Mouse (Mus musculus): Measurements from ENCODE around the gene Ppp1ca.

Ppp1ca gene

GRCm38 (mm10) chr19:4208563-4208962 lies 16.7 kb downstream of the Ppp1ca start:
- in situ Hi-C loops (cut with MboI; ENCODE audit: low sequenced_read_pairs), result no loop called here

DNA sequence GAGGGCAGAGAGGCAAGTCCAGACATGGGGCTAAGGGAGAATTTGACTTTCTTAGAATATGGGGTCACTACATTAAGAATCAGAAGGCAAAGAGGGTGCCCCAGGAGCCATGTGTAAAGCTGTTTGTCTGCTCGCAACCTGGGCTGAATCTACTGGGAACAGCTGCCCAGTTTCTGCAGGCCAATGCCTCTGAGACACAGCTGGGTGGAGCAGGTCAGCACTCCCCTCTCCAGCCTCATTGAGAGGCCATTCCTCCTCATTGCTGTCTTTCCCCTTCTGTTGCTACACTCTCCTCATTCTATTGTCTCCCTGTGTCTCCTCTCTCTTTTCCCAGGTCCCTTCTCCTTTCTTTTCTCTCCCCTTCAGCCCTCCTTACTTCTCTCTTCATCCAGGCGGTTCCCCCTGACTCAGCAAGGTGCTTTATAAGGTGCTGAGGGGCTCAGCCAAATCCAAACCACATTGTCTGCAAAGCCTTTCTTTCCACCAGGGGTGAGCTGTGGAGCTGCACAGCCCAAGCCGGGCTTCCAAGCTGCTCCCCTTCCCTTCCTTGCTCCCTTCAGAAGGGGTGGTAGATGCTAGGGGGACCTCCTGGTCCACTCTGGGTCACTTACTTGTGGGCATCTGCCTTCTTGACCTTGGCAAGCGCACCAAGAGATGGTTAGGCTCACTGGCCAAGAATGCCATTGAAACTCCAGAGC lies 20.2 kb downstream of the Ppp1ca start:
- in situ Hi-C loops (cut with MboI; ENCODE audit: low sequenced_read_pairs), result no loop called here

DNA sequence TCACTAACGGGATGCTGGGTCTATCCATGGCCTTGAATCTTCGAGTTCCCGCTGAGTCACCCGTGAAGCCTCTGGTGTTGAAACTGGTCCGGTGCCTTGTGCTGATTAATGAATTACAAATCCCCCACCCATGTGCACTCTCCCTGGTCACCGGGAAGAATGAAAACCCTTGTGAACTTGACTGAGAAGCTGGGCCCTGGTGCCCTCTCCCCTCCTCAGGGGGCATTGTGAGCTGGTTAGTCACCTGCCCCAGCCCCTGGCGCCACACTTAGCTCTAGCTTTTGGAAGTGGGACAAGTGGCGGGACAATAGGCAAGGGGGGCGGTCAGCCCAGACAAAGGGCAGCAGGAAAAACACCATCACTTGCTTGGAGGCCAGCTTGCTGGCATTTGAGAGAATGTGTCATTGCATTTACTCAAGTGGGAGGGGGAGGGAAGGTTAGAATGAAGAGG lies 21.7 kb downstream of the Ppp1ca start:
- in situ Hi-C loops (cut with MboI; ENCODE audit: low sequenced_read_pairs), result no loop called here

GRCm38 (mm10) chr19:4214071-4214770 lies 22.4 kb downstream of the Ppp1ca start, which contains the start of the genes Clcf1 and AC109138.7:
Gene Clcf1 (plus strand): TSS chr19:4214238.
Gene AC109138.7 (plus strand): TSS chr19:4214357.
- in situ Hi-C loops (cut with MboI; ENCODE audit: low sequenced_read_pairs), result no loop called here

DNA sequence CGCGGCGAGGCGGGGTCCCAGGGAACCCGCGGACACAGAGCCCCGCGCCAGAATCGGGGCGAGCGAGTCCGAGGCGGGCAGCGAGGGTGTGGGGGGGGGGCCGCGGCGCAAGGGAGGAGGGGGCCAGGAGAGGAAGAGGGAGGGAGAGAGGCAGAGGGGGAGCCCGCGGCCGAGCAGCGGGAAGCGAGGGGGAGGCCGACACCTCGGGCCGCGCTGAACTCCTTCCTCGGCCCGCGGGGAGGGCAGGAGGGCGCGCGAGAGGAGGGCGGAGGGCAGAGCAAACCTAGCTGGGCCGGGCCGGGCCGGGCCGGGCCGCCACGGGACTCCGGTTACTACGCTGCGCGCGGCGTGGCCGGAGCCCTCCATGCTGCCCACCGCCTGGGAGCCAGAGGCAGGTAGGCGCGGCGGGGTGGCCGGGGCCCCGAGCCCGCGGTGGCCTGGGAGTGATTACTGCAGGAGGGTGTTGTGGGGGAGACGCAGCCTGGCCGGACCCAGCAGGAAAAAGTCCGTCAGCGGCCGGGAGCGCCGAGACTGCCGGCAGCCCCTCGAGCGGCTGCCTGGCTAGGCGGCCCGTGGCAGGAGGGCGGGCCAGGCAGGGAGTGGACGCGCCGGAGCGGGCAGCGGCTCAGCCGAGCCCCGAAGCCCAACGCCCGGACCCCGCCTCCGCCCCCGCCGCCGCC lies 23.0 kb downstream of the Ppp1ca start:
- in situ Hi-C loops (cut with MboI; ENCODE audit: low sequenced_read_pairs), result no loop called here

DNA sequence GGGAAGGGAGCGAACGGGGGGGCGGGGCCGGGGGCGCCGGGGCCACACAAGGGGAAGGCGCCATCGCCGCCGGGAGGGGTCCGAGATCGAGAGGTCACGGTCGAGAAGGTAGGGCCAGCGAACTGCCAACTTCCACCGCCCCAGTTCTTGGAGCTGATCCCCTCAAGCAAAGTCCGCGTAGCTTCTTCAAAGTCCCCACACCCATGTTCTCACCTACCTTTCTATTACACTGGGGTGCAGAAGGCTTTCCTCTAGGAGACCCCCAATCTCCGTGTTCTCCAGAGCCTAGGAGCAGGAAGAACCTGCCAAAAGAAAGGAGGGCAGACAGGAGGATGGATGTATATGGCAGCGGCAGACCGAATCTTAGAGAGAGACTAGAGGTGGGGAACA lies 23.6 kb downstream of the Ppp1ca start:
- in situ Hi-C loops (cut with MboI; ENCODE audit: low sequenced_read_pairs), result no loop called here

- in situ Hi-C loops (cut with MboI; ENCODE audit: low sequenced_read_pairs), result no loop called here
These were observed 24.3 kb downstream of the Ppp1ca start for GRCm38 (mm10) chr19:4216041-4216685.

- in situ Hi-C loops (cut with MboI; ENCODE audit: low sequenced_read_pairs), result no loop called here
These were observed 25.3 kb downstream of the Ppp1ca start for GRCm38 (mm10) chr19:4217140-4217539.

DNA sequence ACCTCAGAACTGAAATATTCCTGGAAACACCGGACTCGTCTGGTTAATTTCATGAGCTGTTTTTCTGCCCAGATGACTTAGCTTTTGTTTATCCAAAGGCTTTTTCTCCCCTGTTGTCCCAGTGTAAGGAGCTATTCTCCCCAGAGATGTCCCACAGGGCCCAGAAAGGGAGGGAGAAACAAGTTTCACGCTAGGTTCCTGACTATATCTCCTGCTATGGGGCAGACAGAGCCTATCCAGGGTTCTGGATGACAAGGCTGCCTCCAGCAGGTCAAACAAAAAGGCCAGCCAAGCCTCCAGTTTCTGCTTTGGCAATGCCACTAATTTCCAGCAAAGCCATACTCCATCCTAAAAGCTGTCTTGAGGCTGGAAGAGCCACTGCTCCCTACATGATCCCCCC lies 26.0 kb downstream of the Ppp1ca start:
- in situ Hi-C loops (cut with MboI; ENCODE audit: low sequenced_read_pairs), result no loop called here

DNA sequence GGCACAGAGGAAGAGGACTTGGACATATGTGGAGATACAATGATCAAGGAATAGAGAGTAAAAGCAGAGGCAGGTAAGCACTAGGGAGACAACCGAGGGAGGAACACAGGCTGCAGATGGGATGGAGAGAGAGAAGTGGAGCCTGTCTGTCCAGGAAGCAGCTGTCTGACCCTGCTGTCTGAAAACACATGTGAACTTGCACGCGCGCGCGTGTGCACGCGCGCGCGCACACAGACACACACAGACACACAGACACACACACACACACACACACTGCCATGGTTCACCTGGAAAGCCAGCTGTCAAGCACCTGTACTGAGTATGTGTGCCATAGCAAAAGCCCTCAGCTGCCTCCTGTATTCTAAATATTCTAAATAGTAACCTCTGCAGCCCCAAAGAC lies 26.4 kb downstream of the Ppp1ca start:
- in situ Hi-C loops (cut with MboI; ENCODE audit: low sequenced_read_pairs), result no loop called here

DNA sequence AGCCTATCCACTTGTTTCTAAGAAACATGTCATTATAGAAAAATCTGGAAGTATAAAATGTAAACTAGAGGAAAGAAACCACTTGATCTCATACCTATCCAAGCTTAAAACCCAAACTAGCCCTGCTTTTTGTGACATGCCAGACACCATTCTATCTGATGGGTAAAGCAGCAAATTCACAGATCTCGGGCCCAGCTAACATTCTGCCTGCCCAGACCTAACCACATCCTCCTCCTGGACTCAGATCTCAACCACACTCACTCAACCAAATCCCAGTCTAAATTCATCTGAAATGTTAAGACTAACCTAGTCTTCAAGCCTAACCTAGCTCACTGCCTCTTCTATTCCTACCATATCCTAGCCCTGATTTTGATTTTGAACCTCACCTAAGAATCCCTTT lies 26.9 kb downstream of the Ppp1ca start:
- in situ Hi-C loops (cut with MboI; ENCODE audit: low sequenced_read_pairs), result no loop called here

GRCm38 (mm10) chr19:4219943-4220342 lies 28.1 kb downstream of the Ppp1ca start:
- in situ Hi-C loops (cut with MboI; ENCODE audit: low sequenced_read_pairs), result no loop called here

DNA sequence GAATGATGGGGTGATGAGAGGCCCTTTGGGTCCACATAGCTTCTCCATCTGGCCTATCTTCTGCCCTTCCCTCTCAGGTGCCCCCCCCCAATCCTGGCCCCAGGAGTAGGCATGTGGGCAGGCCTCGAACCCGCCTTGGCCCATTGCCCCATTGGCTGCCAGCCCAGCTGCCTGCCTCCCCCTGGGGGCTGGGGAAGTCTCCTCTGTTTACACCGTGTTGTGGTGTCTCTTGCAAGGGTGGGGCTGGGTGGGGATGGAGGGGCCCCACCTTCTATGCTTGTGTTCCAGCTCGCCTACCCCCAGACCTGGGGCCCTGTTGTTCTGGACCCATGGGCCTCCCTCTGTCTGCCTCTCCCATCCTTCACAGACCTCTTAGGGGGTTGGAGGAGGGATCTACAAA lies 28.6 kb downstream of the Ppp1ca start:
- in situ Hi-C loops (cut with MboI; ENCODE audit: low sequenced_read_pairs), result no loop called here

DNA sequence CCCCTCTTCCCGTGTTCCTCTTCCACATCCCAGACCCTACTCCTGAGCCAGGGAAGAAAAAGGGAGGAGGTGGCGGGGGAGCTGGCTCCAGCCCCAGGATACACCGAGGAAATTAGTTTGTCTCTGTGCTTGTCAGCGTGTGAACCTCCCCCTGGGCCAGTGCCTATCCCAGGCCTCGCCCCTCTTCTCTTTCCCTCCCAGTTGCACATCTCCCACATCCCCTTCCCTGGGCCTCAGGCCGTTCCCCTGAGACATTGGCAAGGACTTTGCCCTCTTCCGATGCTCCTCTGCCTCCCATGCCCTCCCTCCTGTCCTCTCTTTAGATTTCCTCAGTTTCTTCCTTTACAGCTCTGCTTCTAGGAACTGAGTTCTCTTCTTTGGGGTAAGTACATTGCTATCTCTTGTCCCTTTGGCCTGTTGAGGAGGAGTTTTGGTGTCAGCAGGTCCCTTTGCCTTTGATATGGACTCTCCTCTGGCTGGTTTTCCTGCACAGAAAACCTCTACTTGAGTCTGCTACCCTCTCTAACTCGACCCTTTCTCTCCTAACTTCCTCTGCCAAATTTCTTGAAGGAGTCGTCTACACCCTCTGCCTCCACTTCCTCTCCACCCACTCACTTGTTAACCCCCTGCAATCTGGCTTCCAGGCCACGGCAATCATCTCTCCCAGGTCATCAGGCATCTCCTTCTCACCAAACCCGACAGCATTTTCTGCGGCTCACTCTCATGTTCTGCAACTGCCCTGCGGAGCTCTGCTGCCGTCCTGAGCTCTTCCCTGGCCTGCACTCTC lies 29.3 kb downstream of the Ppp1ca start:
- in situ Hi-C loops (cut with MboI; ENCODE audit: low sequenced_read_pairs), result no loop called here

DNA sequence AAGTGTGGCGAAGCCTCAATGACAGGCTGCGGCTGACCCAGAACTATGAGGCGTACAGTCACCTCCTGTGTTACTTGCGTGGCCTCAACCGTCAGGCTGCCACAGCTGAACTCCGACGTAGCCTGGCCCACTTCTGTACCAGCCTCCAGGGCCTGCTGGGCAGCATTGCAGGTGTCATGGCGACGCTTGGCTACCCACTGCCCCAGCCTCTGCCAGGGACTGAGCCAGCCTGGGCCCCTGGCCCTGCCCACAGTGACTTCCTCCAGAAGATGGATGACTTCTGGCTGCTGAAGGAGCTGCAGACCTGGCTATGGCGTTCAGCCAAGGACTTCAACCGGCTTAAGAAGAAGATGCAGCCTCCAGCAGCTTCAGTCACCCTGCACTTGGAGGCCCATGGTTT lies 30.3 kb downstream of the Ppp1ca start:
- in situ Hi-C loops (cut with MboI; ENCODE audit: low sequenced_read_pairs), result no loop called here

GRCm38 (mm10) chr19:4226779-4227178 lies 34.9 kb downstream of the Ppp1ca start:
- in situ Hi-C loops (cut with MboI; ENCODE audit: low sequenced_read_pairs), result no loop called here

- in situ Hi-C loops (cut with MboI; ENCODE audit: low sequenced_read_pairs), result no loop called here
These were observed 35.6 kb downstream of the Ppp1ca start for GRCm38 (mm10) chr19:4227446-4227845.

GRCm38 (mm10) chr19:4227894-4228678 lies 36.2 kb downstream of the Ppp1ca start:
- in situ Hi-C loops (cut with MboI; ENCODE audit: low sequenced_read_pairs), result no loop called here

DNA sequence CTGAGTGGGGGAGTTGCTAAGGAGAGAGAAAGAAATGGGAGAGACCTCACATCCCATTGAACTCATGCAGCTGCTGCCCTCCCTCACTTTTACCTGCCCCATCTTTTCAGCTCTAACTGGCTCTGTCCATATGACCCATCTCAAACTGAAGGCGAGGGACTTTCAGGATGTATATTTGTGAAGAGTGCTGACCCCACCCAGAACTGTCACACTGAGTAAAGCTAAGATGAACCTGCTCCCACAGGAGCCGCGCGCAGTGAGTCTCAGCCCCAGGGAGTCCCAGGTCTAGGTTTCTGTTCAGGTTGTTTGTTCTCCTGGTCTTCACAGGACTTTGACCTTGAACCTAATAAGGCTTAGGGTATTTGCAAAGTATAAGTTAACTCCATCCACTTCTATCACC lies 37.0 kb downstream of the Ppp1ca start:
- in situ Hi-C loops (cut with MboI; ENCODE audit: low sequenced_read_pairs), result no loop called here
